Mouse (Mus musculus) thymus, adult 2 months (tissue): Measurements from ENCODE around the gene Ptgdr.

ENCODE experiments used
- CTCF ChIP-seq: fragments of 200-500 bp; IDR thresholded peaks from 2 replicates; pipeline ENCODE4 v1.5.1; 2012; ENCODE audit warnings: mild to moderate bottlenecking, control low read depth, low read length, moderate library complexity, borderline replicate concordance; ENCODE audit not compliant: control insufficient read depth, poor library complexity, insufficient read depth; ENCODE audit errors: extremely low read depth
- POLR2A ChIP-seq: fragments of 200-500 bp; IDR thresholded peaks from 2 replicates; pipeline ENCODE4 v1.6.1; 2012; ENCODE audit warnings: mild to moderate bottlenecking, low read length, control low read depth, moderate library complexity; ENCODE audit not compliant: control insufficient read depth, poor library complexity, insufficient read depth; ENCODE audit errors: extremely low read depth

- TF ChIP-seq POLR2A (no peak), CTCF (no peak)
Measured at GRCm38 (mm10) chr14:44838685-44839084, 20.5 kb downstream of the Ptgdr start.
